Mouse (Mus musculus) adrenal gland, postnatal 14 days (tissue): ENCODE measurements around the gene Aadacl2. TPM values are rescaled to one million over a fixed set of nuclear protein-coding genes. Genes with fewer than 3 reads are reported as not detected.

Source experiments
- DNase-seq: peaks from one replicate; pipeline ENCODE4 v3.0.0; 2021; ENCODE audit warnings: mixed read lengths
- long read RNA-seq, 2 experiments: library from polyadenylated mRNA; stranded (forward); transcript quantifications; one replicate each; pipeline ENCODE4 v2.0.0; 2021
- total RNA-seq: library from RNA; stranded (reverse); gene quantifications from 2 replicates; pipeline ENCODE4 v1.2.3, GENCODE M21; 2021

Aadacl2 gene
- not detected in 2 replicates for total RNA-seq
- long read RNA-seq, experiment 1: 0 reads
- long read RNA-seq, experiment 2: 0 reads

- no peak for DNase-seq
Observed at GRCm38 (mm10) chr3:60006443-60006842, at the start of gene Aadacl2. Gene Aadacl2 (plus strand): TSS chr3:60006743.

DNA sequence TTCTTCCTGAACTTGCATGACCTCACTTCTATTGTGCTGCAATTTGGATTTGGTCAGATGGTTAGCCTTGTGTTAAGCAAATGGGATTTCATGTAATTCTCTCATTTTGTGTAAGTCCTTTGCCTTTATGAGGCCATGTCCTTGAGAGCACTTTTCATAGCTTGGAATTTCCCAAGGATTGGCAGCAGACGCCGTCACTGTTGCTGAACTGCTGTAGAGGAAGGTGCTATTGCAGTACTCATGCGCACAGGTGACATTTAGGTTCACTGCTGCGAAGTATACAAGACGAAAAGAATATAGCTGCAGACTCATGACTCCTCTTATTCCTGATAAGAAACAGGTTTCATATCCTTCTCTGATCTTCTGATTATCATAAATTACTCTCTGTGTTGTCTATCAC, 35.7 kb upstream of the Aadacl2 start:
- peak; percentile 27 for DNase-seq

GRCm38 (mm10) chr3:59974591-59974990, 32.0 kb upstream of the Aadacl2 start:
- DNase-seq: no peak

DNA sequence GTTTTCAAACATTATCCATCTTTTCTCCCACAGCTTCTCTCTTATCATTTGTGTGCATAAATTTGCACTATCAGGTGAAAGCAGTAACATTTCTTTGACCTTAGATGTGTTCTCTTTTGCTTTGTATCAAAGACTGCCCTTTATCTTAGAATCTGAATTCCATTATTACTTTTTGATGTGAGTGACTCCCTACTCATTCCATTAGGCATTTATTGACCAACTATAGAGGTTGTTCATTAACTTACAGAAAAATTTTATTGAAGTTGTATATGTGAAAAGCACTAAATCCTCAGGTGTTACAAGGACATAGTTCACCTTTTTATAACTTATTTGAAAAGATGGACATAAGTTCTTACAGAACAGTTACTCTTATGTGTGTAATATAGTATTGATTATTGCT, 2.9 kb upstream of the Aadacl2 start:
- DNase-seq: no peak

GRCm38 (mm10) chr3:60025417-60025816, 18.9 kb downstream of the Aadacl2 start, which contains the start of gene Aadac:
Gene Aadac (plus strand): TSS chr3:60025717.
- DNase-seq: no peak

DNA sequence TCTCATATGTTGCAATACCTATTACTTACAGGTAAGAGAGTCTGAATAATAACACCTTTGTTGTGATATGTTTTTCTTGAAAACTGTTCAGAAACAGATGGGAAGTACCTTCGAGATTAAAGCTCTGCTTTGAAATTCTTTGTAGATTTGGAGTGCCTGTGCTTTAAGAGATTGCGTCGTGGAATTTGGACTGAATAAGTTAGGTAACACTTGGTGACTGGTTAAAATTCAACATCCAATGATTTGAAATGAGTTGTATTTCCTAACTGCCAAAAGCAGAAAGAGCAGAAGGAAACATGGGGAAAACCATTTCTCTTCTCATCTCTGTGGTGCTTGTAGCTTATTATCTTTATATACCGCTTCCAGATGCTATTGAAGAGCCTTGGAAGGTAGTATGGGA, 25.0 kb downstream of the Aadacl2 start:
- no peak for DNase-seq

DNA sequence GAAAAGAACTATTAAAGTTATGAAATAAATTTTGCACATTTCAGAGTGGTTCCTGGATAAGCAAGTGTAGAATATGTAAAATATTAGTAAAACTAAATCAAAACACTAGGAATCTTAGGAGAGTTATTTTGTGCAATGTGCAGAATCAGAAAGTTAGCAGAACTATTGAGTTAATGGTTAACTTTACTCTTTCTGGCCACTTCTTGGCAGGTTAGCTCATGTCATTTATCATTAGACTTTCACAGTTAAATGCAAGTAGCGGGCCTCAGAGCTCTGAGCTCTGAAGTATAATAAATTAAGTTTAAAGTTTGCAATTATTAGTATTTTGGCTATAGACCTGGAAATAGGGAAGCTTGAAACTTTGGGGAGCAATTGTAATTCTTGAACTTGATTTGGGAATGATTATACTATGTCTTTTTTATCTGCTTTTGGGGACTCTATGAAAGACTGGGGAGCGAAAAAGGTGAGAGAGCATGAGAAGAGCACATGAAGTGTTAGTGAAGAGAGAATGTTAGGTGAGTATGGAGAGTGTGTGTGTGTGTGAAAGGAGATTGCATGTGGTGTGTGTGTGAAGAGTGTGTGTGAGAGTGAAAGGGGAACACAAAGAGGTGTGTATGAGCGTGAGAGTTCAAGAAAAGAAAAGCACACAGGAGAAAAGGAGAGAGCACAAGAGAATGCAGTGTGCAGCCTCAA, 39.8 kb downstream of the Aadacl2 start:
- DNase-seq: no peak

GRCm38 (mm10) chr3:60053231-60053927, 46.8 kb downstream of the Aadacl2 start:
- DNase-seq: no peak

DNA sequence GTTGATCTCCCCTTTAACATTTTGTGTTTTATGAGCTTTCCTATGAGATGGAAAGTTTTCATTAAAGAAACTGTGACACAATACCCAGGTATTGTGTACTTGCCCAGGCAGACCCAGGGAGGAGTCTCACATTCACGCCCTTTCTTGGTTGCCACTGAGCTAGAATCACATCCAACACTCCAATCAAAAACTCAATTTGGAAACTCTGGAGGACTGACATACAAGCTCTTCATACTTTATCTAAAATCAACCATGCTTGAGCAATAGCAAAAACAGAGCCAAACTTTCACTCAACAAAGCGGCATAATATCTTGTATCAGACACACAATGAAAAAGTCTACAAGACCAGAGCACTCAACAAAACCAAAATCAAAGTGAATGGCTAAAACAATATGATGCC, 47.4 kb downstream of the Aadacl2 start:
- DNase-seq: no peak

DNA sequence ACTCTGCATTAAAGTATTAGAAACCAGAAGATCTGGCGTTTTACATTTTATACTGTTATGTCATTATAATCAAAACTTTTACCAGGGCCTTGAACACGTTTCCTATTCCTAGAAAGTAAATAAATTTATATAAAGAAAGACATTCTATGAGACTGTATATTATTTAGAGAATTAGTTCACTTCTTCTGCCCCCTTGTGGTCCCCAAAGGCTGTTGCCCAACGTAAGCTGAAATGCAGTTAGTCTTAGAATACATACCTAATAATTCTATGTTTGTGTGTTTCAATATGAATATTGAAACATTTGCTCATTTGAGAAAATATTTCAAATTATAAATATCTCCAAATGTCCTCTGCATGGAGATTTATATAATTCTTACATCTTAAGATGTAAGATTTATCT, 49.9 kb downstream of the Aadacl2 start:
- DNase-seq: peak; percentile 5

DNA sequence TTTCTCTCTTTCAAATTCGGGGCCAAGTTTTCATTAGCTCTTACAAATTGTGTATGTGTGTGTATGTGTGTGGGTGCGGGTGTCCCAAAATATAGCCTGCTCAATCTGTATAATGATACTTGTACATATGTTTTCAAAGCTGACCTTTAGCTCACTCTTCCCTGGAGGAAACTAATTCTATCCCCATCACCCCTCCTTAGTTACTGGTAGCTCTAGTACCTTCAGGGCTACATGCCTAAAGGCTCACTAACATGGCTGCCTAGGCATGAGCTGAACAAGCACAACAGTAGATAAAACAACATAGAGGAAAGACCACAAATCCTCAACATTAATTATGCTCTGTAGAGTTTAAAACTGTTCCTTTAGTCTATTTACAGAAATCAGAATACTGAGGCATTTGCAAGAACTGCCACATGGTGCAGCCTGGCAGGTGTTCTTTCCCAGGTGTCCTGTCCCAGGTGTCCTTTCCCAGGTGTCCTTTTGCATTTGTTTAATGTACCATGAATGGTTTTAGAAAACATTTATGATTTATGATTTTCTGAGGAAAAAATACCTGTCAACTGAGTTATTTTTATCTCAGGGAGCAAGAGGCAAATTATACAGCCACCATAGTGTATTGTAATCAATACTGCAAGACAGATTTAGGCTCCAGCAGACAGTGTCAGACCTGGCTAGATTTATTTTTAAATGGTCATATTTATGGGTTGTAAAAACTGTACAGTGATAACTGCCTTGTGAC, 50.7 kb downstream of the Aadacl2 start:
- no peak for DNase-seq

DNA sequence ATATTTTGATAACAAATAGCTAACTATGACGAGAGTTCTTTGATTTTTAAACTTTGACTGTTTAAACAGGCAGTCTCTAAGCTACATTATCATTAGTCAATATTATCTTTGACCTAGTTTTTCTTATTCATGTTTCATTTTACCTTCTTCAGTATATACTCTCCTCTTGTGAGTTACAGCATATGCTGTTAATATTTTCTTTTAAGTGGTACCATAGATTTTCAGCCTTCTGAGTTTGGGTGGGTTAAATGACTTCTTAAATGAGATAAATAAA, 51.2 kb downstream of the Aadacl2 start:
- DNase-seq: no peak

Other genes starting within 250 kb of the Aadacl2 start
- not detected in 2 replicates for gene Gm8298, start 145.7 kb upstream of the Aadacl2 start, total RNA-seq
- gene C130079G13Rik, start 81.5 kb upstream of the Aadacl2 start, total RNA-seq: not detected in 2 replicates
- gene Aadac, start 19.0 kb downstream of the Aadacl2 start, total RNA-seq: 3.0 and 53.4 TPM in 2 replicates
- gene Sucnr1, start 75.1 kb downstream of the Aadacl2 start, total RNA-seq: 1.8 and 2.0 TPM in 2 replicates